Mouse (Mus musculus) small intestine, adult 2 months (tissue): ENCODE data around the gene Ankrd11.

Experiments used
- CTCF ChIP-seq: fragments of 200-500 bp; IDR thresholded peaks from 2 replicates; pipeline ENCODE4 v1.5.1; 2012; ENCODE audit warnings: low read depth, mild to moderate bottlenecking, control low read depth, inconsistent platforms, low read length, moderate library complexity, mixed read lengths; ENCODE audit not compliant: insufficient replicate concordance, insufficient read length; ENCODE audit errors: extremely low read depth
- POLR2A ChIP-seq: fragments of 200-500 bp; IDR thresholded peaks from 2 replicates; pipeline ENCODE4 v1.6.1; 2012; ENCODE audit warnings: low read depth, mild to moderate bottlenecking, control low read depth, inconsistent platforms, low read length, moderate library complexity

- TF ChIP-seq CTCF (no peak), POLR2A (no peak)
These were observed 115.9 kb downstream of the Ankrd11 start for GRCm38 (mm10) chr8:122925939-122926722.
